Mouse (Mus musculus) adipose tissue, adult 10 weeks (tissue): Measurements from ENCODE around the gene Sprr2d. TPM values are rescaled to one million over a fixed set of nuclear protein-coding genes. Genes with fewer than 3 reads are reported as not detected.

Experiments used
- polyA plus RNA-seq: library from polyadenylated mRNA; stranded (reverse); fragments of 350-450 nt; fragmentation: Illumina TruSeq; extraction: RNeasy Lipid Tissue Mini Kit (QIAGEN cat#74804); gene quantifications from one replicate; pipeline ENCODE4 v1.2.3, GENCODE M21; 2014; ENCODE audit warnings: low read depth, low replicate concordance

Sprr2d gene
- not detected for polyA plus RNA-seq

GRCm38 (mm10) chr3:92338840-92339239, at the start of gene Sprr2d:
Sprr2d (plus strand) TSS chr3:92339140.

DNA sequence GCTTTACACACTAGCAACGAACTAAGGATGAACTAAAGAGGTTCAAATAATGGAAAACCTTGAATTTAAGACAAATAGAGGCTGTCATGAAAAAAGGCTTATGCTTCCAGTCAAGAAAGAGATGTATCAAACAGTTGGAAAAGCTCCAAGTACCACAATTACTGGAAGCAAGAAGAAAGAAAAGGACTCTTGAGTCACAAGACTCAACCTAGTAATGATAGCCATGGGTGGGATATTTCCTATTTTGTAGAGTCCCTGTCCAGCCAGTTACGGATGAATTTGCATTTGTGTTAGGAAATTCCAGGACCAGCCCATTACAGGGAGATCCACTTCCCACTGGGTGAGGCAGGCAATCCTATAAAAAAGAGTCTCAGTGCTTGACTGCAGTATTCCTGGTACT, 22.6 kb upstream of the Sprr2d start, which contains the start of gene Sprr2b:
Sprr2b (plus strand) TSS at position 301 of the 400 bp plus-strand sequence.

DNA sequence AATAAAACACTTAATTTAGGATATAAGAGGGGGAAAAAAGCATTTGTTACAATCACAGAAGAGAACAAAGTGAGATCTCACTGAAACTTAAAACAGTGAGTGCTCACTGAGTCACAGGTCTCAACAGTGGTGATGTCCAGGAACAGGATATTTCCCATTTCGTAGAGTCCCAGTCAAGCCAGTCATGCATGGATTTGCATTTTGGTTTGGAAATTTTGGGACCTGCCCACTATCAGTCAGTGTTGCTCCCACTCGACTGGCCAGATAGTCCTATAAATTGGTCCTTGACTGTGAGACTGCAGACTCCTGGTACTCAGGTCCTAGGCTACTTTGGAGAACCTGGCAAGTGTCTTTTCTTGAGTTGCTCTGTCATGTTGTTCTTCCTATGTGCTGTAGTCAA, 12.9 kb downstream of the Sprr2d start, which contains the start of gene Sprr2e:
Sprr2e (plus strand) TSS at position 301 of the 400 bp plus-strand sequence.

GRCm38 (mm10) chr3:92364887-92365286, 25.9 kb downstream of the Sprr2d start, which contains the start of gene Sprr2f:
Sprr2f (plus strand) TSS chr3:92365187.

GRCm38 (mm10) chr3:92385385-92385784, 46.4 kb downstream of the Sprr2d start, which contains the start of gene Sprr2h:
Sprr2h (plus strand) TSS chr3:92385685.

Other genes starting within 250 kb of the Sprr2d start
- not detected for gene Prr9, start 215.2 kb upstream of the Sprr2d start, polyA plus RNA-seq
- 22.1 TPM for gene Lelp1, start 196.4 kb upstream of the Sprr2d start, polyA plus RNA-seq
- gene Sprr2a1, start 123.3 kb upstream of the Sprr2d start, polyA plus RNA-seq, result not detected
- 0.83 TPM for gene Sprr2a2, start 123.2 kb upstream of the Sprr2d start, polyA plus RNA-seq
- gene Sprr2a3, start 53.7 kb upstream of the Sprr2d start, polyA plus RNA-seq, result not detected
- not detected for gene Sprr2b, start 22.5 kb upstream of the Sprr2d start, polyA plus RNA-seq
- gene Sprr2e, start 13.0 kb downstream of the Sprr2d start, polyA plus RNA-seq, result not detected
- not detected for gene Sprr2f, start 26.0 kb downstream of the Sprr2d start, polyA plus RNA-seq
- not detected for gene Sprr2h, start 46.5 kb downstream of the Sprr2d start, polyA plus RNA-seq
- not detected for gene Sprr2i, start 68.9 kb downstream of the Sprr2d start, polyA plus RNA-seq
- not detected for gene Sprr2j-ps, start 78.9 kb downstream of the Sprr2d start, polyA plus RNA-seq
- gene Gm9774, start 90.3 kb downstream of the Sprr2d start, polyA plus RNA-seq, result 4.8 TPM
- not detected for gene Sprr2k, start 93.4 kb downstream of the Sprr2d start, polyA plus RNA-seq
- gene Sprr1b, start 99.6 kb downstream of the Sprr2d start, polyA plus RNA-seq, result not detected
- not detected for gene Sprr3, start 119.6 kb downstream of the Sprr2d start, polyA plus RNA-seq
- gene Sprr1a, start 146.8 kb downstream of the Sprr2d start, polyA plus RNA-seq, result not detected
- gene Sprr4, start 161.4 kb downstream of the Sprr2d start, polyA plus RNA-seq, result not detected
- gene 2310046K23Rik, start 195.4 kb downstream of the Sprr2d start, polyA plus RNA-seq, result not detected
- gene Ivl, start 234.6 kb downstream of the Sprr2d start, polyA plus RNA-seq, result not detected
- 191 TPM for gene Smcp, start 249.9 kb downstream of the Sprr2d start, polyA plus RNA-seq